Mouse (Mus musculus): ENCODE measurements at regions not wholly inside any gene's neighbourhood (a gene's known extent, or its start where the extent isn't known, plus 50 kb on each side); places are given as distances from the start of the nearest gene placed in this dataset.

GRCm38 (mm10) chr12:109536536-109536935 is 63.6 kb downstream of the Rtl1 start:
- TF ChIP-seq GATA1 (IDR thresholded peaks at IDR 0.05; ENCODE audit: borderline replicate concordance, low read length) (no peak), FLI1 (IDR thresholded peaks at IDR 0.05; ENCODE audit: low read length) (no peak)

Data from megakaryocyte, embryonic 14.5 days (primary cell).